Mouse (Mus musculus) kidney, postnatal 4 days (tissue): ENCODE data around the gene Abtb2.

Source experiments
- DNase-seq, 2 experiments: peaks; one replicate each; pipeline ENCODE4 v3.0.0; 2021; ENCODE audit warnings: mixed read lengths in 2 of 2

Gene Abtb2

DNA sequence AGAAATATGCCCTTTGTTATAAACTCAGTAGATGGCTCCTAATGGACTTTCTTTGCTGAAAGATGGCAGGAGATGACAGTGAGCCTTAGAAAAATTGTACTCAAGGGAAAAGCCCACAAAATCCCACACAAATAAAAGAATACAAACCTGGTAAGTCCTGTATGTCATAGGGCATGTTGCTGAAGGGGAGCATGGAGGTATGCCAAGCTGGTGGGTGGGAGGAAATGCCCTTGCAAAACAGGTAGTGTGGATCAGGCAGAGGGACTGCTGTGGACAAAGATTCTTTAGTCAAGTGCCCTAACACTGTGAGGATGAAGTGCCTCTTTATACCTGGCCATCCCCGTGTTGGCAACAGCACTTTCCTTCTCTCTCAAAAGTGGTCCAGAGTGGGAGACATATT lies 126.7 kb downstream of the Abtb2 start:
- DNase-seq: no peak

GRCm38 (mm10) chr2:103694777-103695563 lies 128.9 kb downstream of the Abtb2 start:
- DNase-seq: no peak

GRCm38 (mm10) chr2:103696177-103696576 lies 130.1 kb downstream of the Abtb2 start:
- DNase-seq: peak in 1 of 2 experiments; percentile 36

GRCm38 (mm10) chr2:103700514-103700913 lies 134.4 kb downstream of the Abtb2 start:
- no peak for DNase-seq

- DNase-seq: no peak
Measured at GRCm38 (mm10) chr2:103703336-103703735, 137.2 kb downstream of the Abtb2 start.

GRCm38 (mm10) chr2:103703865-103704264 lies 137.8 kb downstream of the Abtb2 start:
- no peak for DNase-seq

- DNase-seq: no peak
Measured at GRCm38 (mm10) chr2:103705826-103706225, 139.7 kb downstream of the Abtb2 start.

GRCm38 (mm10) chr2:103706226-103706625 lies 140.1 kb downstream of the Abtb2 start:
- DNase-seq: peak; percentile 83 to 90

DNA sequence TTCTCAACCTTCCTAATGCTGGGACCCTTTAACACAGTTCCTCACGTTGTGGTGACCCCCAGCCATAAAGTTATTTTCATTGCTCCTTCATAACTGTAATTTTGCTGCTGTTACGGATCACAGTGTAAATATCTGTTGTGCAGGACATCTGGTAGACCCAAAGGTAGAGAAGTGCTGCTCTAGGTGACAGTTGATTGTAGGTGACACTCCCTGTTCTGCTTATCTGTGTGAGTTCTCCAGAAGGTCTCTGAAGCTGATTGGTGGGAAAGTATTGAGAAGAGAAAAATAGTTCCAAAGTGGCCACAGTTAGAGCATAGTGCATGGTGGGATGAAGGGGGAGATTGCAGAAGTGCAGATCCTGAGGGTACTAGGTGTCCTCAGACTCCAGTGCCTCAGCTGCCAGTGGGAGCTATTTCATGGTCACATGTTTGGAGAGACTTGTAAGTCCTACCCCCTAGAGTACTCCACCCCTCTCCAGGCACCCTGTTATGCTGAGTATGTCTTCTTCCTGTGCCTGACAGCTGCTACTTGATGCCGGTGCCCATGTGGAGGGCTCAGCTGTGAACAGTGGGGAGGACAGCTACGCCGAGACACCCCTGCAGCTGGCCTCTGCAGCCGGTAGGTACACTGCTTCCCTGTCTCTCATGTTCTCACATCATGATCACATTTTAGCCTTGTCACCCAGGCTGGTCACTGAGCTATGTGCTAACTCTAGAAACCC lies 141.1 kb downstream of the Abtb2 start:
- DNase-seq: no peak

- DNase-seq: peak; percentile 59 to 69
Measured at GRCm38 (mm10) chr2:103710849-103711248, 144.7 kb downstream of the Abtb2 start.

- peak in 1 of 2 experiments; percentile 14 for DNase-seq
Measured at GRCm38 (mm10) chr2:103713831-103714230, 147.7 kb downstream of the Abtb2 start.

DNA sequence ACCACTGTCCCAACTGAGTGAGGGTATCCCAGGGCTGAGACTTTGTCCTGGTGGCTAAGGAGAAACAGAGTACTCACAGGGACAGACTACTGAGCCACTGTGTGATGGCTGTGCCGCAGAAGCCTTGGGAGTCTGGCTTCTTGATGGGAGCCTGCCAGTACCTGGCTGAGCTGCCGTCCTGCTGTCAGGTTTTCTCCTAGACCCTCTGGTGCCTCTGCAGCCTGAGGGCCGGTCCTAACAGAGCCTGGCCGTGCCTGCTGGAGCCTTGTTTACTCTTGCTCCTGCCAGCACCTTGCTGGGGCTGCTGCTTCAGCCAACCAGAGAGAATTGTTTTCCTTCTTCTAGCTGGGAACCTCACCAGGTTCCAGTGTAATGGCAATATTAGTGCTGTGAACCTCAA lies 148.3 kb downstream of the Abtb2 start:
- DNase-seq: no peak

GRCm38 (mm10) chr2:103718594-103719291 lies 152.6 kb downstream of the Abtb2 start:
- DNase-seq: peak; percentile 81 to 87

- no peak for DNase-seq
Measured at GRCm38 (mm10) chr2:103719292-103719646, 153.2 kb downstream of the Abtb2 start.

DNA sequence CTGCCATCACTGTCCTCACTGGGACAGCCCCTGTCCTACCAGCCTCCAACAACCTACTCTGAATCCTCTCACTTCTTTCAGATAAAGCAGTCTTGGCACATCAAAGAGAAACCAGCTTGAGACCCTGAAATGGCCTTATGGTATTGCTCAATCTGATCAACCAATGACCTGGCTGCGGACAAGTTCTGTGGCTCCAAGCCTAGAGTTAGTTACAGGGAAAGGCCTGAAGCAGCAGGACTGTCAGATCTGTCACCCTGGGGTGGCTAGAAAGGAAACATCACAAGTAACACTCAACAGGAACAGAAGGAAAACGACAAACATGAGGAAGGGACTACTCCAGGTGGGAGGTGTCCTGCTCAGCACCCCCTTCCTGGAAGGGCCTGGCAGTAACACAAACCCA lies 158.4 kb downstream of the Abtb2 start:
- DNase-seq: no peak

GRCm38 (mm10) chr2:103728027-103728540 lies 162.0 kb downstream of the Abtb2 start:
- no peak for DNase-seq

- DNase-seq: no peak
Measured at GRCm38 (mm10) chr2:103730999-103731398, 164.9 kb downstream of the Abtb2 start.

DNA sequence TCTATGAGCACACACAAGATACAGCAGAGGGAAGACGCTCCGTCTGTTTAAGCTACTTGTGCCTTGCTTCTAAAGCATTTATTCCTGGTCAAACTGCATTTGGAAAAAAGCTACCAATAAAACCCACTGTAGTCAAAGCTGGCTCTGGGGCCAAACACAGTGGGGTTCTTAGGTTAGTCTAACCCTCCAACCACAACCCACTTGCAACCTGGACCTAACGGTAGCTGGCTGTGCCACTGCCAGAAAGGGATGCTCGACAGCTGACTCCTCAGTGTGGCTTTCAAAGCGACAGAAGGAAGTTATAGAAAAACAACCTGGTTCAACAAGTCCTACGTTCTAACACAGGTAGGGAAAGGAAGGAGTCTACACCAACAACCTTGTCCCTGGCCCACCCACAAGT lies 165.3 kb downstream of the Abtb2 start:
- no peak for DNase-seq

- DNase-seq: no peak
Measured at GRCm38 (mm10) chr2:103742821-103743220, 176.7 kb downstream of the Abtb2 start.

GRCm38 (mm10) chr2:103743536-103743935 lies 177.4 kb downstream of the Abtb2 start:
- DNase-seq: no peak

GRCm38 (mm10) chr2:103743988-103744387 lies 177.9 kb downstream of the Abtb2 start:
- DNase-seq: peak; percentile 80 to 83

GRCm38 (mm10) chr2:103745481-103745880 lies 179.4 kb downstream of the Abtb2 start:
- DNase-seq: no peak

GRCm38 (mm10) chr2:103746096-103746495 lies 180.0 kb downstream of the Abtb2 start:
- DNase-seq: no peak
